Mouse (Mus musculus) hindbrain, embryonic 11.5 days (tissue): ENCODE measurements around the gene Copa. TPM values are rescaled to one million over a fixed set of nuclear protein-coding genes. Genes with fewer than 3 reads are reported as not detected.

Source experiments
- ATAC-seq: fragments of 200-750 bp; cut with Nextera tagmentation; 2 replicates; pipeline ENCODE4 v1.8.0; 2017; ENCODE audit warnings: mild to moderate bottlenecking, moderate TSS enrichment, moderate library complexity; ENCODE audit not compliant: low FRiP score
- DNase-seq: peaks from one replicate; pipeline ENCODE4 v3.0.0-alpha.2; 2015; ENCODE audit warnings: low spot score
- H3K27ac ChIP-seq: fragments of 300-500 bp; sonication (generic); 2 replicates; pipeline ENCODE4 v1.5.1; 2014; ENCODE audit warnings: mild to moderate bottlenecking, low read depth, low read length
- H3K27me3 ChIP-seq: fragments of 300-500 bp; sonication (generic); 2 replicates; pipeline ENCODE4 v1.6.1; 2014; ENCODE audit warnings: mild to moderate bottlenecking, low read length, moderate library complexity, mixed read lengths; ENCODE audit not compliant: control insufficient read depth, insufficient read depth
- H3K36me3 ChIP-seq: fragments of 300-500 bp; sonication (generic); 2 replicates; pipeline ENCODE4 v1.6.1; 2014; ENCODE audit warnings: mild to moderate bottlenecking, low read length, moderate library complexity, mixed read lengths; ENCODE audit not compliant: control insufficient read depth, insufficient read depth
- H3K4me1 ChIP-seq: fragments of 300-500 bp; sonication (generic); replicated peaks from 2 replicates; pipeline ENCODE4 v1.6.1; 2014; ENCODE audit warnings: low read length, mixed read lengths; ENCODE audit not compliant: control insufficient read depth, insufficient read depth
- H3K4me2 ChIP-seq: fragments of 300-500 bp; sonication (generic); replicated peaks from 2 replicates; pipeline ENCODE4 v1.6.1; 2014; ENCODE audit warnings: mild to moderate bottlenecking, low read depth, low read length
- H3K4me3 ChIP-seq: fragments of 300-500 bp; sonication (generic); 2 replicates; pipeline ENCODE4 v1.5.1; 2014; ENCODE audit warnings: low read depth, low read length
- H3K9ac ChIP-seq: fragments of 300-500 bp; sonication (generic); 2 replicates; pipeline ENCODE4 v1.6.1; 2014; ENCODE audit warnings: low read depth, low read length
- H3K9me3 ChIP-seq: fragments of 300-500 bp; sonication (generic); 2 replicates; pipeline ENCODE4 v1.6.1; 2016; ENCODE audit warnings: low read length; ENCODE audit not compliant: control insufficient read depth
- WGBS: fragments of 180-500 bp; shearing (Covaris S2); extraction: QIAGEN DNeasy Blood & Tissue Kit; methylation state at CpG from one replicate; pipeline ENCODE4 v1.1.7; 2014; 5-methylcytosine and 5-hydroxymethylcytosine counted together
- polyA plus RNA-seq: library from polyadenylated mRNA; unstranded; fragments of >200 nt; fragmentation: Nextera tagmentation; extraction: Ambion mirVana; gene quantifications from 2 replicates; pipeline ENCODE4 v1.2.1, GENCODE M21; 2014

Gene Copa
- polyA plus RNA-seq, 1 experiment from 2014 or later, result 154 TPM

DNA sequence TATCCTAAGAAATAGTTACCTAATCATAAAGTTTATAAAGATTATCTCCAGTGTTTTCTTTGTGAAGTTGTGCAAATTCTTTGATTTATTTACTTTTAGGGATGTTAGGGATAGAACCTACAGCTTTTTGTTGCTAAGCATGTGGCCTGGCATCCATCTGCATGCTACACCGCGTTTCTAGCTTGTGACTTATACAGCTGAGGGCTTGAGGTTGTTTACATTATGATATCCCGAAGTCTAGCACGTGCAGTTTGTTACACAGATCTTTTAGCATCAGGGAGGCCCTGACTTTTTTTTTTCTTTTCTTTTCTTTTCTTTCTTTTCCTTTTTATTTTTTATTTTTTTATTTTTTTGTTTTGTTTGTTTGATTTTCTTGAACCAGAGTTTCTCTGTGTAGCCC lies 77.6 kb downstream of the Copa start:
- H3K27ac ChIP-seq, result no peak overlapping the region
- no peaks in the 10 kb centered on the region for H3K9me3 ChIP-seq
- ATAC-seq (no peak), DNase-seq (no peak)
- H3K9ac ChIP-seq, result no peak overlapping the region
- no peaks in the 10 kb centered on the region for H3K4me1 ChIP-seq
- H3K36me3 ChIP-seq, result no peaks in the 10 kb centered on the region
- no peak overlapping the region for H3K4me2 ChIP-seq
- no peak overlapping the region for H3K4me3 ChIP-seq
- 85% methylated on average over 4 of the region's 4 CpGs for WGBS
- no peaks in the 10 kb centered on the region for H3K27me3 ChIP-seq

DNA sequence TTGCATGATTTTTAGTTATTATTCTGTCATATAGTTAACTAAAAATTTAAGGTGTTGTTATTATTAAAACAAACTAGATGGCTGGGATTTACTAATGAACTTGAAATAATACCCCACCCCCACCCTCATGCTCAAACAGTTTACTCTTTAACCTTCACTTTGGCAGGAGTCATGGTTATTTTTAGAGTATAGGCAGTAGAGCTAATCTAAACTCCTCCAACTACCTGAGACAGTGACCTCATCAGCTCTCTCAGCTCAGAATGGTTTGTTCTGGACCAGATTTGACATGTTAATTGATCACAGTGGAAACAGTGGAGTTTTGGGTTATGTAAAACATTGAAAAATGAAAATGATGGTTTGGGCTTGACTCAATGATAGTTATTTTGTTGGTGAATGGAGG lies 78.2 kb downstream of the Copa start:
- no peaks in the 10 kb centered on the region for H3K27me3 ChIP-seq
- ATAC-seq, result no peak
- H3K27ac ChIP-seq, result no peak overlapping the region
- no peaks in the 10 kb centered on the region for H3K36me3 ChIP-seq
- H3K4me2 ChIP-seq, result no peak overlapping the region
- no peaks in the 10 kb centered on the region for H3K9me3 ChIP-seq
- H3K4me3 ChIP-seq, result no peak overlapping the region
- no peak for DNase-seq
- no peak overlapping the region for H3K9ac ChIP-seq
- H3K4me1 ChIP-seq, result no peaks in the 10 kb centered on the region

DNA sequence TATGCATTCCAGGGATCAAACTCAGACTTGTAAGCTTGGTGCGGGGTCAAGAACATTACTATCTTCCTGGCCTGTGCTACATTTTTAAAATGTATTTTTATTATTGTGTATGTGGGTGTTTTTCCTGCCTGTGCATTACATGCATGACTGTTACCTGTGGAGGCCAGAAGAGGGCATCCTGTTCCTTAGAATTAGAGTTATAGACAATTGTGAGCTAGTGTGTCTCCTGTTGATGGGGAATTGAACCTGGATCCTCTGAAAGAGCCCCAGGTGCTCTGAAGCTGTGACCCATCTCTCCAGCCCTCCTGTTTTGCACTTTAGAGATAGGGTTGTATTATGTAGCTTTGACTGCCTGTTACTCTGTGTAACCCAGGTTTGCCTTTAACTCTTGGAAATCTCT lies 79.7 kb downstream of the Copa start:
- H3K9ac ChIP-seq, result no peak overlapping the region
- 95% methylated on average over 1 of the region's 1 CpGs for WGBS
- no peak overlapping the region for H3K4me2 ChIP-seq
- no peaks in the 10 kb centered on the region for H3K36me3 ChIP-seq
- H3K4me1 ChIP-seq, result no peaks in the 10 kb centered on the region
- H3K27ac ChIP-seq, result no peak overlapping the region
- ATAC-seq, result no peak
- no peaks in the 10 kb centered on the region for H3K9me3 ChIP-seq
- peak; percentile 45 for DNase-seq
- no peaks in the 10 kb centered on the region for H3K27me3 ChIP-seq
- no peak overlapping the region for H3K4me3 ChIP-seq

GRCm38 (mm10) chr1:172162959-172163358 lies 80.6 kb downstream of the Copa start:
- Histone ChIP-seq H3K36me3 (no peaks in the 10 kb centered on the region; the same call in 1 of the 2 replicates), H3K9ac (no peak overlapping the region), H3K9me3 (no peaks in the 10 kb centered on the region), H3K4me1 (no peaks in the 10 kb centered on the region), H3K27ac (no peak overlapping the region), H3K4me2 (no peak overlapping the region), H3K27me3 (no peaks in the 10 kb centered on the region), H3K4me3 (no peak overlapping the region)
- 92% methylated on average over 6 of the region's 6 CpGs for WGBS
- ATAC-seq, result no peak
- DNase-seq, result no peak

- Histone ChIP-seq H3K9ac (no peak overlapping the region), H3K36me3 (peaks cover 3% of the 10 kb centered on the region), H3K4me3 (no peak overlapping the region), H3K27ac (no peak overlapping the region), H3K4me2 (no peak overlapping the region), H3K4me1 (no peaks in the 10 kb centered on the region), H3K9me3 (no peaks in the 10 kb centered on the region), H3K27me3 (no peaks in the 10 kb centered on the region)
- DNase-seq, result no peak
- 81% methylated on average over 5 of the region's 5 CpGs for WGBS
- no peak for ATAC-seq
Observed at GRCm38 (mm10) chr1:172167911-172168310, 85.6 kb downstream of the Copa start.

DNA sequence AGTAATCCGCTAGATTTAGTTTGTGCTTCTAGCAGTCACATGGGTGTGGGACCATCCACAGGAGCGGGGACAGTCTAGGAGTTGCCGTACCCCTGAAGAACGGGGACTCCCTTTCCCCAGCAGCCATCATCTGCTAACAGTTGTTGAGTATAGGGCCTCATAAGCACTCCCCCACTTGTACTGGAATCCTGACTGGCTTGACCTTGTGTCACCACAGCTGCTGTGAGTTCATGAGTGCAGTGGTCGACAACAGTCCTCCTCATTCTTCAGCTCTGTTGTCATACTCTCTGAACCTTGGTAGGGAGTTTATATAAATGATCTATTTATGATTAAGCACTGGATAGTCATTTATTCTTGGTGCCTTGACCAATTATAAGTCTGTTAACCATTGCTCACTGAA lies 87.5 kb downstream of the Copa start:
- ATAC-seq (no peak), DNase-seq (no peak)
- Histone ChIP-seq H3K36me3 (peaks cover 15% of the 10 kb centered on the region), H3K9me3 (no peaks in the 10 kb centered on the region), H3K4me1 (no peaks in the 10 kb centered on the region), H3K9ac (no peak overlapping the region), H3K27me3 (no peaks in the 10 kb centered on the region), H3K4me2 (no peak overlapping the region), H3K4me3 (no peak overlapping the region), H3K27ac (no peak overlapping the region)
- 94% methylated on average over 5 of the region's 5 CpGs for WGBS

Other genes with a start within 250 kb of the Copa start
- 0.64 and 0.77 TPM in 2 replicates for gene Cd84, start 242.8 kb upstream of the Copa start, polyA plus RNA-seq
- not detected in 2 replicates for gene Gm10521, start 186.9 kb upstream of the Copa start, polyA plus RNA-seq
- 0.11 TPM in 1 of 2 replicates, not detected in the other for gene Slamf6, start 165.0 kb upstream of the Copa start, polyA plus RNA-seq
- gene Vangl2, start 54.1 kb upstream of the Copa start, polyA plus RNA-seq, result 60.3 and 61.6 TPM in 2 replicates
- gene Nhlh1, start 25.0 kb upstream of the Copa start, polyA plus RNA-seq, result 20.5 and 22.3 TPM in 2 replicates
- gene Ncstn, start 266 bp downstream of the Copa start, polyA plus RNA-seq, result 120 and 121 TPM in 2 replicates
- gene Pex19, start 44.2 kb downstream of the Copa start, polyA plus RNA-seq, result 173 and 179 TPM in 2 replicates
- 87.8 and 96.0 TPM in 2 replicates for gene Dcaf8, start 65.6 kb downstream of the Copa start, polyA plus RNA-seq
- 283 and 321 TPM in 2 replicates for gene Pea15a, start 124.3 kb downstream of the Copa start, polyA plus RNA-seq
- 1.4 and 2.5 TPM in 2 replicates for gene Casq1, start 137.3 kb downstream of the Copa start, polyA plus RNA-seq
- gene Atp1a4, start 175.9 kb downstream of the Copa start, polyA plus RNA-seq, result 0.06 TPM in 1 of 2 replicates, not detected in the other
- 123 and 136 TPM in 2 replicates for gene Igsf8, start 179.1 kb downstream of the Copa start, polyA plus RNA-seq
- gene Atp1a2, start 215.5 kb downstream of the Copa start, polyA plus RNA-seq, result 1.9 and 2.6 TPM in 2 replicates
- gene Kcnj9, start 246.8 kb downstream of the Copa start, polyA plus RNA-seq, result 0.17 and 0.46 TPM in 2 replicates